Mouse (Mus musculus): ENCODE measurements around the gene Cdcp1. TPM values are rescaled to one million over a fixed set of nuclear protein-coding genes. Genes with fewer than 3 reads are reported as not detected.
A peak's percentile ranks its signal among the peaks of the same experiment; 100 is the strongest.

Gene Cdcp1
- total RNA-seq, 2 experiments from 2014 or later, result not detected

DNA sequence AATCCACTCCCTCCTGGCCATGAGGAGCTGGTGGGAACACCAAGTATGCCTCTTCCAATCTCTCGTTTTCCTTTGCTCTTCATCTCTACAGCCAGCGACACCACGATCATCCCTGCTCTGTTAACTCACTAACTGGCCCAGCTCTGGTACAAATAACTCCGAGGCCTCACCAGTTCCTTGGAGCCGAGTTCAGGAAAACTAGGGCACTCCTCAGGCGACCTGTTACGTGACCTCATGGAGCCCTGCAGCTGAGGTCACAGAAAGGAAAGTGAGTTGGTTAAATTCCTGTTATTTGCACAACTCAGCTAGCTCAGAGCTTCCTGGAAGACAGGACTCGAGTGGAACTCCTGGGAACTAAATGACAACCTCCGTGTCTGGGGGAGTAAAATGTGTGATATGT, 2.5 kb downstream of the Cdcp1 start:
- no peak for DNase-seq (ENCODE audit: low spot score in 2 of 2)

DNA sequence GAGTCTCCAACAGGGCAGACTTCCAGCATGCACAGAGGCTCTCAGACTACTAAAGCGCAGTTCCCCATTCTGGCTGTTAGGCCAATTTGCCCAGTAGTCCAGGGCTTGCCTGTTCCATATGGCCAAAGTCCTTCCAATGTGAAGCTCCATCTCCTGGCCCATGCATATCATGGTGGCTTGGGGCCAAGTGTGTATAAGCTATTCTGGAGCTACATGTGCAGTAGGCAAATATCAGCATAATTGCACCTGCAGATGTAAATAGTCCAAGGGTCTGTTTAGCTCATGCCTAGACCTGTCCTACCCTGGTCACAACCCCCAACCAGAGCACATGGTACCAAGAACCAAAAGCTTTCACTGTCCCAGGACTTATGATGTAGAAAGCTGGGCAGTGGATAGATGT, 7.9 kb downstream of the Cdcp1 start:
- no peak for DNase-seq (ENCODE audit: low spot score in 2 of 2)

DNA sequence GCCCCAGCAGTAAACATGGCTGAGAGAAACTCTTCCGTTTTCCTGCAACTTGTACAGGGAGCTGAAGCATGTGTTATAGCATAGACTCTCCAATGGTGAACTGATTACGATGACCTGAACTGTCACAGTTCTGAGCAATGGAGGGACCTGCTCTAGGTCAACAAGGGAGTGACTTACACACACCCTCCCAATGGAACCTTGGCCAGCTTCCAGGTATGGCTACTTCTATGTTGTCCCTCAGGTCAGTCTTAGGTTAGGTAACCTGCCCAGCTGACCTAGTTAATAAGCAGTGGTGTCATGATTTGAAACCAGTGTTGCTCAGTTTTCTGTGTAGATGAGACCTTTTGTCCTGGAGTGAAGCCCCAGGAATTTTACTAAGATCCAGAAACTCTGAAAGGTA, 8.9 kb downstream of the Cdcp1 start:
- no peak for DNase-seq (ENCODE audit: low spot score in 2 of 2)

DNA sequence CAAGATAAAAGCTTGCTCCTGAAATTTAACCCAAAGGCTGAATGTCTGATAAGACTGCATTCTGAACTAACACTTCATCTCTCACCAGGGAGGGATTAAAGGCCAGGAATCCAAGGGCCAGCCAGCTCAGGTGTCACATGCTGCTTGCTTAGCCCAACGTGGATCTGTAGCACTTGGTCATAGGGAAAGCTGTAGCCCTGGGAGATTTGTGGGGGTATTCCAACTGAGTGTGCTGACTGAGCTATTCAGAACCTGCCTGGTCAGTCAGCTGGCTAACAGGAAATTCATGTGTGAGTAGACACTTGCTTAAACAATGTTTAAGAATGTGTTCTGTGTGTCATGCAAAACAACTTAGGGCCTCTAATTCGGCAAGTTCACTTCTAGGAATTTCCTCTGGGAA, 9.3 kb downstream of the Cdcp1 start:
- DNase-seq (ENCODE audit: low spot score in 2 of 2), result no peak

DNA sequence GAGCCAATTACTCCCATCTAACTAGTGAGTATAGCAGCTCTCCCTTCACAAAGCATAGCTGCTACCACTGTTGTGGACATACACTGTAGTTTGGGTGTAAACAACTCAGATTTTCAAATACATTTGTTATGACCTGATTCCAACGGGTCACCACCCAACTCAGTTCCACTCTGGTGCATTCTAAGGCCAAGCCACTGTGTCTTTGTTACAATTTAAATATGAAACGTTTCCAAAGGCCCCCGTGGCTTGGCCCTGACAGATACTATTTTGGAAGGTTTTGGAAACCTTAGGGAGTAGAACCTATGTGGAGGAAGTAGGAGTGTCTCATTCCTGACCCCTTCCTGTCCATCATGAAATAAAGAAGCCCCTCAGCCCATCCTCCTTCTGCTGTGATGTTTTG, 15.7 kb downstream of the Cdcp1 start:
- DNase-seq (ENCODE audit: low spot score in 2 of 2), result no peak

DNA sequence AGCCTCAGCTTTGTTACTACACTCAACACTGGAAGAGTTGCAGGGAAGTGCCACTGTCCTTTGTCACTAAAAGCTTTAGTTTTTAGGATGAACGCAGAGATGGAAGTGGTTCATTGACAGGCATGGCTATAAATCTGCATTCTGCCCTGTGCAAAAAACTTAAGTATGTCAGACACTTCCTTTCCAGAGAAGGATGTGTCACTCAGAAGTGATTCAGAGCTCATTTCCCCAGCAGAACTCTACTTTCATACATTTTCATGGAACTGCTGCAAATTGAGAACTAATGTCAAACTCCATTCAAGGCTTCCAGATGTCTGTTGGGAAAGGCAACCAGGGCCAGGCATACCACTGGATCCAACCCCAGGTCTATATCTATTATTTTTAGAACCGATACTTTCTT, 27.6 kb downstream of the Cdcp1 start:
- no peak for DNase-seq (ENCODE audit: low spot score in 2 of 2)

DNA sequence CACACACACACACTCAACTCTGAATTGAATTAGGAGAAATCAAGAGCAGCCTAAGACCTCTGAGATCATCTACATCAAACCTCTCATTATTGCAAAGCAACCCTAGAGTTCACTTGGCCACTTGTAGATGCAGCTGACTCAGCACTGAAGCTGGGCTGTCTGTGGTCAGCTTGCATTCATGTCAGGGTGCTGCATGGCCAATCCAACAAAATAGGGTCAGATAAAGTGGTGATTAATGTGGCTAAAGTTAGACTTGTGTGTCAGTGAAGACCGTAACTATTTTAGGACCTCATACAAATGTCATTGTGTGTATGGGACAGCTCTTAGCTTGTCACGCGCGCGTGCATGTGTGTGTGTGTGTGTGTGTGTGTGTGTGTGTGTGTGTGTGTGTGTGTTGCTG, 28.2 kb downstream of the Cdcp1 start:
- DNase-seq (ENCODE audit: low spot score in 2 of 2), result no peak

DNA sequence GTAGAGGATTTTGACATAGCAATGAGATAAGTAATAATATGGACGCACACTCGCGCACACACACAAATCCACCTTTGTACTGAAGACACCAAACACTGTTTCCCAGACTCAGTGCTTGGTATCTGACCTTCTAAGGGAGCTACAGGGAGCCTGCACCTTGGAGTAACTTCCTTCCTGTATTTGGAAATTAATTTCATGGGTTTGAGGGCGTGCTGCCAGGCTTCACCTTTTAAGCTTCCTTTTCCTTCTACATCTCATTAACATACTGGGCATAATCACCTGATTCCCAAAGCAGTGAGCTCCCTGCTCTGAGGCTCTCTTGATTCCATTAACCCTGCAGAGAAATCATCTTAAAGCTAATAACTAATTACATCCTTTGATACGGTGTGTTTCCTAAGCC, 29.7 kb downstream of the Cdcp1 start:
- DNase-seq (ENCODE audit: low spot score in 2 of 2), result no peak

DNA sequence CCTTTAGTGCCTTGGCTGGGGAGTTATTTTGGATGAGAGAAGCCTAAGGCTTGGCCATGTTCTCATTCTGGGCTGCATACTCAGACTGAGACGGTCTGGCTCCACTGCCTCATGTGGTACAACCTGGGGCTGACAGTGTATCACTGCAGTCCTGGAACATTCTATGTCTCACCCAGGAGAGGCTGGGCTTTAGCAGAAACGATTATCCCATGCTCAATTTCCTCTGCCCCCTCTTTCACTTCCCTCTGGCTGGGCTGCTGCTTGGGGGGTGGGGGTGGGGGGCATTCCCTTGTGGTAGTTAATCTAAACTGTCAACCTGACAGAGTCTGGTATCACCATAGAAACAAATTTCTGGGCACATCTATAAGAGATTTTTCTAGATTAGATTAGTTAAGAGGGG, 30.3 kb downstream of the Cdcp1 start:
- DNase-seq (ENCODE audit: low spot score in 2 of 2), result no peak

DNA sequence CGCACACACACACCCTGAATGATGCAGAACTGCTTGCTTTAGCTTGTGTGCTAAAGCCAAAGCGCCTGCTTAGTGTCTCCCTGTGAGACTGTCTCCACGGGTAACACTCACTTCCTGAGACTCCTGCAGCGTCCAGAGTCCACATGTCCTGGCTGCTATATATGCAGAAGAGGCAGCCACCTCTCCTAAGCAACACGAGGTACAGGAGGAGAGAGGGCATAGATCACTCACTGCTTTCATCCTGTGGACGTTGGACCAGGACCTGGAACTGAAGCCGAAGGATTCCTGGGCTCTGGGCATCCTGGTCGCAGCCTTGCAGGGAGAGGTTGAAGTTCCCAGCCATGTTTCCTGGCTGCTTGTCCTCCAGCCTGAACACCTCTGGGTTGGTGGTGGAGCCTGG, 32.6 kb downstream of the Cdcp1 start:
- DNase-seq (ENCODE audit: low spot score in 2 of 2), result no peak

DNA sequence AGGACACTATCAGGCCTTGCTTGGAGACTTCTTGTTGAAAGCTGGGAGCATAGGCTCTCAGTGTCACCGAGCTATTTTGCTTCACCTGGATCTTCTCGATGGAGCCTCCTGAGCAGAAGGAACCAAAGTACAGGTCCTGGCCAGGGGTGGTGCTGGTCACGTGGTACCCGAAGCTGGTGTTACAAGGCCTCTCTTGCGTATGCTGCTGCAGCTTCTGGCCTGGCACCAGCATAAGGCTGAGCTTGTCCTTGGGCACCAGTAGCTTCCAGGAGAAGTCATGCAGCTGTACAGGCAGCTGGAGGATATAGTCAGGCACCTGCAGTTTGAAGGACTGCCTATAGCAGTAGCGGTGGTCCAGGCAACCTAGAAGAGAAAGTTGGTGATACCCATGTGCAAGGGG, 35.8 kb downstream of the Cdcp1 start:
- DNase-seq (ENCODE audit: low spot score in 2 of 2), result no peak

DNA sequence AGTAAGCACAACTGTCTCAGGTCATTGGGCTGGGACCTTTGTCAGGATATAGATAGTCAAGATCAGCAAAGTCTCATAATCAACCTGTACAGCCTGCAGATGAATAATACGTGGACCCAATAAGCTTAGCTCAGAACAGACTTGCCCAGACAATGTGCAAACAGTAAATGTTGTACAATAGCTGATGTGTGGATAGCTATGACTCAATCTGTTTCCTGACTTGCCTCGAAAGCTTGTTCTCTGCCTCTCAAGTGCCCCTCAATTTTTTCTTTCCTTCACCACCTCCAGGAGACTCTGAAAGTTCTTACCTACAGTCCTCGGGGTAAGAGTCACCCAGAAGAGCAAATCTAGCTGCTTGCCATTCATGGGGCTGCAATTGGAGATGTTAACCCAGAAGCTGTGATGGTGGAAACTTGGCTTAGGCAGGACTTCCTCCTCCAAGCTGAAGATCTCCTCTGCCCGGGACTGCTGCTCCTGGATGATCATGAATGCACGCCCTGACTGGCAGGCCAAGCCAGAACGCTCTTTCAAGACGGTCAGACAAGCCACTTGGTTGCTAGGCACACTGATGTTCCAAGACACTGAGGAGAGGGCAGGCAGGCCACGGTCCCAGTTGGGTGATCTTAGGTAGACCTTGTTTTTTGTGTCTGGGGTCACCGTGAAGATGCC, 38.3 kb downstream of the Cdcp1 start:
- no peak for DNase-seq (ENCODE audit: low spot score in 2 of 2)

DNA sequence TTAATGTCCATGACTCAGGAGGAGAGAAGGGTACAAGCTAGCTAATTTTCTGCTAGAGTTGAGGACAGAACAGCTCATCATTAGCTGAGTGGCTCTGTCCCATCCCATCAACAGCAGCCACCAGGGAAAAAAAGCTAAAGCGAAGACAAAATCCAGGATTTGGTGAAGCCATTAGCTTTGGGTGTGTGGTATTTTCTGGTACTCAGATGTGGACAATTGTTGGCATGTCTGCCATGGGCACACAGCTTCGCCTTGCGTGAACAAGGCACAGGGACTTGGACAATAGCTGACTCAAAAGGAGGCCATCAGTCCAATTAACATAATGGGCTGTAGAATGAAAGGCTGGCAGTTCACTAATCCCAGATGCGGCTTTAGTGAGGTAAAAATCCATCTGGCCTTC, 41.5 kb downstream of the Cdcp1 start:
- DNase-seq (ENCODE audit: low spot score in 2 of 2), result no peak

DNA sequence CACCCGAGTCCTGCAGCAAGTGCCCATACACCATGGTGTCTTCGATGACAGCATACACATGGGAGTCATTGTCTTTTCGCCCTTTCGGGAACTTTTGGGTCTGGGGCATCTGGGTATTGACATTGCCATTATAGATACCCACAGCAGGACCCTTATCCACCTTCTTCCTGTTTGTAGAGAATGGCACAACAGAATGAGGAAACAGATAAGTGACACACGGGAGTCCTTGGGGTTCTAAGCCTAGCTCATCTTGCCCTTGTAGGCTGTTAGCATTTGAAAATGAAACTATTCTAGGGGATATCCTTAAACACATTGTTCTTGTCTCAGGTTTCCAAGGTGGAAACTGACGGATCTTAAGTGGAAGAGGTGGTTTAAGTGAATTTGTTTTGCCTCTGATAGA, 42.1 kb downstream of the Cdcp1 start:
- DNase-seq (ENCODE audit: low spot score in 2 of 2), result no peak

DNA sequence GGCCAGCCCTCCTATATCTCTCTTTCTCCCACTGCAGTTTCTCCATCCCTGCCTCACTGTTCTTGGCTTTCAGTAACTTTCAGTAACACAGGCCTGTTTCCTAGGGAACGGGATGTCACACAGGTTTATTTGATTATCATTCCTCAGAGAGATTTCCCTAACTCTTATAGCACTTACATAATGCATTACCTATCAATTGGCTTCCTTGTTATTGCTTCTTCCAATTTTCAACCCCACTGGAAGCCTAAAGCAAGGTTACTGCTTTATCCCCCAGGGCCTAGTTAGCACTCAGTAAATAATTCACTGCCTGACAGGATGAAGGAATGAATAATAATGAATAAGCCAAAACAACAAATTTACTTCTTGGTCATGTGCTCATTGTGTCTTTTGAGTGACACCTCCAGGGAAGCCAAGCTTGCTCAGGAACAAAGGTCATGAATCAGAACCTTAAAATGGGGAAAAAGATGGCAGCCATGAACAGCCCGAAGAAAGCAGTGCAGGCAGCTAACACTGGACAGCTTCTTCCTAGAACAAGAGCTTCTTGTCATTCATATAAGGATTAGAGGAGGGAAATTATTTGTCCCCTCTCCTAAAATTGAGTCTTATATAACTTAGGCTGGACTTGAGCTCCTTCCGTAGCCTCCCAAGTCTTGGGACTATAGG, 49.9 kb downstream of the Cdcp1 start:
- no peak for DNase-seq (ENCODE audit: low spot score in 2 of 2)

DNA sequence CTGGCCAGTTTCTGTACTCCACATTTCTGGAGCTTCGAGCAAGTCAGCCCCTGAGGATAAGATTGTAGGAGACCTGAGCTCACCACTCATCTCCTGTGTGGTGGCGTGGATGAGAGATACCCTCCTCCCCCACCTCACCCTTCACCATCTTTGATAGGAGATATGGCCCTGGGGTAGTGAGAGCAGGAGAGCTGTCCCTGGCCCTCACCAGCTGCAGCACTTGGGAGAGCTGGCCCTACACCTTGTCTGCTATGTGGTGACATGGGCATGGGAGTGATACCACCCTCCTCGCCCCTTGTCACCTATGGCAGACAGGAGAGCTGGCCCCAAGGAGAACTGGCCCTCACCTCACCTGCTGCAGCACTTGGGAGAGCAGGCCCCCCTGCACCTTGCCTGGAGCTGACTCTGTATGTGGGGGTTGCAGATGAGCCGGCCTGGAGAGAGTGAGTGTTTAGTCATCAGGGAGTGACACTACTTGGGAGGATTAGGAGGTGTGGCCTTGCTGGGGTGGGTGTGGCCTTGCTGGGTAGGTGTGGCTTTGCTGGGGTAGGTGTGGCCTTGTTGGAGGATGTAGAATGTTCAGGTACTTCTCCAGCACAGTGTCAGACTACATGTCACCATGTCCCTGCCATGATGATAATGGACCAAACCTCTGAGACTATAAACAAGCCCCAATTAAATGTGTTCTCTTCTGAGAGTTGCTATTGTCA, 52.7 kb downstream of the Cdcp1 start:
- no peak for DNase-seq (ENCODE audit: low spot score in 2 of 2)

DNA sequence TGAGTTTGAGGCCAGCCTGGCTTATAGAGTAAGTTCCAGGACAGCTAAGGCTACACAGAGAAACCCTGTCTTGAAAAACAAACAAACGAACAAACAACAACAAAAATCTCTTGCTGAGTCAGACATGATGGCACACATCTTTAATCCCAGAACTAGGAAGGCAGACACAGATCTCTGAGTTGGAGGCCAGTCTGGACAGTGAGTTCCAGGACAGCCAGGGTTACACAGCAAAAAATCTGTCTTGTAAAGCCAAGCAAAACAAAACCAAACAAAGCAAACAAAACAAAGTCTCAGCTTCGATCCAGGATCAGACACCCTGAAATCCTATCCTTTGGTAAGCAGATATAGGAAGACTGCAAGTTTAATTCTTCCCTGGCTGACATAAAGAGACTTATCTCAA, 54.0 kb downstream of the Cdcp1 start:
- no peak for DNase-seq (ENCODE audit: low spot score in 2 of 2)

DNA sequence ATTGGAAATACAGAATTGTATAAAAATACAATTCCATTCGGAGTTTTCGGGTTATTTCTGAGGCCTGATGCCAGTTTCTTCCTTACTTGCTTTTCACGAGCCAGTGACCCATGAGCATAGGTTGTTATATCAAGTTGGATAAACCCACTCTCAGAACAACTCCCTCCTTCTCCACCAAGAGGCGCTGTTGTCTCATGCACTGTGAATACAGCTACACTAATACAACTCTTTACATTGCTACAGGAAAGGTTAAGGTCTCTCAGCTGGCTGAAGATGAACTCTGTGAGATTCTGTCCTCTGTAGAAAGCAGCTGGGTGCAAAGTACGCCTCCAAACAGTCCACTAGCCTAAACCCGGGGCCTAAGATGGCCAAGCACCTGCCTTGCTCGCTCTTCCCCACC, 56.5 kb downstream of the Cdcp1 start:
- DNase-seq (ENCODE audit: low spot score in 2 of 2), result peak; percentile 39 to 59

DNA sequence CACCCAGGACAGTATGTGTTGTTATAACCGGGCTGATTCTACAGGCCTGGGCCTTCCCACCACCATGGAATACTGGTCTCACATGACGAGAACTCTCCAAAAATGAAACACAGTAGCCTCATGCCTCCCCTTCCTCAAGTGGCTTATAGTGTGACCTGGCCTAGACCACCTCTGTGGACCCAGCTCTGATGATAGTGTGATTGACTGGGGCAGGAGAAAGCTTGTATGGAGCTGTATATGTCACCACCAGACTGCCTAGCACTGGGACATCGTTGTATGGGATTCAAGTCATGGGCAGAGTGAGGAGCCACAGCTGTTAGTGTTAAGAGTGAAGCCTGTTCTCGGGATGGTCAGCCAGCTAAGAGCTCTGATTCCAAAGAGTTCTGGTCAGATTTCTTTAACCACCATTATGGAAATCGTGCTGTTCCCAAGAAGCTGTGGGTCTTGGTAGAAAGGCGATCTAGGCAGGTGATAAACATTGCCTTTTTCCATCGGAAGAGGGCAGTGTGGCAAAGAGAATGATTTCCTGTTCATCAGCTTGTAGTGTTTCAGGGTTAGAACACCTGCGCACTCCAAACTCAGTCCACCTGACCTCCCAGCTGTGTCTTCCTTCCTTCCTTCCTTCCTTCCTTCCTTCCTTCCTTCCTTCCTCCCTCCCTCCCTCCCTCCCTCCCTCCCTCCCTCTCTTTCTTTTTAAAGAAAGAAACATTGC, 57.6 kb downstream of the Cdcp1 start:
- no peak for DNase-seq (ENCODE audit: low spot score in 2 of 2)

DNA sequence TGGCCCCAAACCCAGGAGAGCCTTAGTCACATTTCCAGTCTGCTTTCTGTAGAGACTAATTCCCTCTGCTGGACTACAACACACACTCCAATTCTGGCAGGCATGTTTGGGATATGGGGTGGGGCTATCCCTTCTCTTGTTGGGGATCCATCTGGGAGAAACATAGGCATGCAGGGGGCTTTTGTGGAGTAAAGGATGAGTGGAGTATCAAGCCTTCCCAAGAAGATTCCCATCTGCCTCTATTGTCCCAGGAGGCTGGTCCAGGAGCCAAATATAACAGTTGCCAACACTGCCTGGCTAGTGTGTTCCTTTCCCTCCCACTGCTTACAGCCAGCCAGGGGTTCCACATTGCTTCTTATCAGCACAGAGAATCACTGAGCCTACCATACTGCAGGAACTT, 58.1 kb downstream of the Cdcp1 start:
- DNase-seq (ENCODE audit: low spot score in 2 of 2), result peak in 1 of 2 experiments; percentile 71

DNA sequence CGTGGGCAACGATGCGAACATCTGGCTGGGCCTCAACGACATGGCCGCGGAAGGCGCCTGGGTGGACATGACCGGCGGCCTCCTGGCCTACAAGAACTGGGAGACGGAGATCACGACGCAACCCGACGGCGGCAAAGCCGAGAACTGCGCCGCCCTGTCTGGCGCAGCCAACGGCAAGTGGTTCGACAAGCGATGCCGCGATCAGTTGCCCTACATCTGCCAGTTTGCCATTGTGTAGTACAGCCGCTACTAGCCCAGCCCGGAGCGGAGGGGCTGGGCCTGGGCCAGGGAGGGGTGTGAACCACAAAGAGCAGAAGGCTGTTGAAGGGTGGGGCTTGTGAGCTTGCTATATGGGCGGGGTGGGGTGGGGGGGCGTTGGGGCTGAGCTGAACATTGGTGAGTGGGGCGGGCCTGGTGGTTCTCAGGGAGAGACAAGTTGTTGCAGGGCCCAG, 58.9 kb downstream of the Cdcp1 start:
- DNase-seq (ENCODE audit: low spot score in 2 of 2), result peak; percentile 72 to 80

DNA sequence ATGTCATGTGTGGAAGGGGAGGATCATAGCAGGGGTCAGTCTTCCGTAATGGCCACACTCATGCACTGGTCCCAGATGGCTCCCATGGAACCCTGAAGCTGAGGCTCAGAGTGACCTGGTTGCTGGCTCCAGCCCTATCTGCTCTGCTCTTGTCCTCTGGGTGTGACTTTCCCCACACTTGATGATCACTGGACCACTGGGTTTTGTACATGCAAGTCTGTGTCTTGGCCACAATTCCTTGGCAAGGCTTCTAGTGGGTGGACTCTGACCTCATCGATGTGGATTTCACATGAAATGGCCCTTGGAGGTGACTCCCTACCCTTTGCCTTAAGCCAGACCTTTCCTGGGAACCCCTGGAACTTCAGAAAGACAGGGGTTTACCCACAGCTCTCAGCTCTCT, 62.7 kb downstream of the Cdcp1 start:
- DNase-seq (ENCODE audit: low spot score in 2 of 2), result peak in 1 of 2 experiments; percentile 26
